Mouse (Mus musculus): ENCODE results near the gene Zfp148. TPM values are rescaled to one million over a fixed set of nuclear protein-coding genes. Genes with fewer than 3 reads are reported as not detected.

Zfp148 gene
- polyA plus RNA-seq, 1 experiment from 2014 or later: 71.2 TPM

DNA sequence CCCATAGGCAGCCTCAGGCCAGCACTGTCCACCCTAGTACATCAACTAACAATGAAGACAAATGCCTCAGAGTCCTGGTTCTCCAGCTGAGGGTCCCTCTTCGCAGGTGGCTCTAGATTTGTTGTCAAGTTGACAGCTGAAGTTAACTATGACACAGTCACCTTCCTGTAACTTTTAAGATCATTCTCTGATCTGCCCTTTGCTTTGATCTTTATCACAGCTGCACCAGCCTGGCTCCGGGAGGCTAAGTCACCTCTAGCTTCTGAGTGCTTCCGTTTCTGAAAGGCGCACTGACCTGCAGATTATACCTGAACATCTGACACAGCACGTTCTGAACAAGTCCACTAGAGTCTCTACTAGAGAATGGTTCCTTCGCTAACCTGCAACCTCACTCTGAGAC is 22.8 kb upstream of the Zfp148 start:
- ATAC-seq (ENCODE audit: low FRiP score): no peak
- WGBS: 86% methylated on average over 6 of the region's 6 CpGs
- Histone ChIP-seq H3K4me3 (replicated peaks) (no peak overlapping the region), H3K27ac (no peak overlapping the region), H3K4me1 (no peaks in the 10 kb centered on the region), H3K27me3 (no peaks in the 10 kb centered on the region), H3K9me3 (no peaks in the 10 kb centered on the region), H3K36me3 (replicated peaks) (no peaks in the 10 kb centered on the region), H3K4me2 (no peak overlapping the region), H3K9ac (no peak overlapping the region)

DNA sequence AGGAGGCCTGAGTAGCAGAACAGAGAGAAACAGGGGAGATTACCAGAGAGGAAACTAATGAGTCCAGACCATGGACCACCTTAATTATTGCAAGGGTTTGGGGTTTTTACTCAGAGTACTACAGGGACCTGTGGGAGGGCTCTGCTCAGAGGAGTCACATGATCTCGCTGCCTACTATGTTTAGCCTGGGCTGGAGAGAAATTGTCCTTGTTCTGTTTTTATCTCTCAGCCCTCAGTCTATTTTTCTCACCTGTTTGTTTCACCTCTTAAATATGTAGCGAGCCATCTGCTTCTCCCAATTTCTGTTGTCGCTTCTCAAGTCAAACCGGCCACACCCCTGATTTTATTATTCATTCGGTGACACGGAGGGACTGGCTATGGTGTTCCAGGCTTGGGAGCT is 14.9 kb upstream of the Zfp148 start:
- H3K9ac ChIP-seq: no peak overlapping the region
- H3K4me1 ChIP-seq: no peaks in the 10 kb centered on the region
- no peak for ATAC-seq (ENCODE audit: low FRiP score)
- H3K9me3 ChIP-seq: no peaks in the 10 kb centered on the region
- H3K36me3 ChIP-seq (replicated peaks): no peaks in the 10 kb centered on the region
- WGBS: 88% methylated on average over 6 of the region's 6 CpGs
- no peaks in the 10 kb centered on the region for H3K27me3 ChIP-seq
- H3K4me2 ChIP-seq: no peak overlapping the region
- no peak overlapping the region for H3K27ac ChIP-seq
- no peak overlapping the region for H3K4me3 ChIP-seq (replicated peaks)

DNA sequence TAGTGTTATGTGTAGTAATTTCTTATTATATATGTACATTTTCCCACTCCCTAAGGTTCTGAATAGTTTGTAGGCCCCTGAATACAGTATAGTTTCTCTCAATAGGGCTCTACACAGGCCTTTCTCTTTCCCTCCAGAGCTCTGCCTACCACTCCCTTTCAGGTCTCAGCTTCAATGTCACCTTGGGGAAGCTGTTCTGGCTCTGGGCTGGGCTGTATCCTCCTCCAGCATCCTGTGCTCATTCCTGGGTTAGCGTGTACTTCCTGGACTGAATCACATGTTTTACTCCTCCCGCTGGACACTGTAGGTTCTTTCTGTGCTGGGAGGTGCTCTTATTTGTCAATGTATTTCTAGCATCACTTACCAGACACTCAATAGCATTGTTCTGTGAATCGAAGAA is 12.0 kb upstream of the Zfp148 start:
- 74% methylated on average over 3 of the region's 3 CpGs for WGBS

DNA sequence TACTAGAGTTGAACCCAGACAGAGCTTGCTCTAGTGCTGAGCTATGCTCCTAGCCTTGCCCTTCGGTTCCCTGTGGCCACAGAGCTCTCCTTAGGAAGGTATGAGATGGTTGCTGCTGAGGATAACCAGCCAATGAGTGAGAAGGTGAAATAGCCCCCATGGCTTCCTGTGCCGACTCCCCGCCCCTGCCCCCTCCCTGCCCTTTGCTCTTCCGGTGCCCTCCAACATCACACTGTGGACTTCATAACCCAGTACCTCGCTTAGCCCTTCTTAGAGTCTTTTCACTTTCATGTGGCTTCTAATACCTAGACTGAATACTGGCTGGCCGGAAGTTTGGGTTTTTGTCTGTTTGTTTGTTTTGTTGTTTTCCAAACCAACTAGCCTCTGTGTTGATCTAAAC is 9.8 kb upstream of the Zfp148 start:
- H3K4me2 ChIP-seq: no peak overlapping the region
- H3K36me3 ChIP-seq (replicated peaks): no peaks in the 10 kb centered on the region
- H3K9me3 ChIP-seq: no peaks in the 10 kb centered on the region
- no peak overlapping the region for H3K27ac ChIP-seq
- H3K27me3 ChIP-seq: no peaks in the 10 kb centered on the region
- no peak overlapping the region for H3K4me3 ChIP-seq (replicated peaks)
- no peak overlapping the region for H3K9ac ChIP-seq
- no peaks in the 10 kb centered on the region for H3K4me1 ChIP-seq
- ATAC-seq (ENCODE audit: low FRiP score): no peak
- WGBS: 72% methylated on average over 6 of the region's 6 CpGs

More for the DNA sequence above, 12.0 kb upstream of the Zfp148 start:
- Histone ChIP-seq H3K4me2 (no peak overlapping the region), H3K36me3 (replicated peaks) (no peaks in the 10 kb centered on the region), H3K9me3 (no peaks in the 10 kb centered on the region), H3K4me3 (replicated peaks) (no peak overlapping the region), H3K27me3 (no peaks in the 10 kb centered on the region), H3K27ac (no peak overlapping the region), H3K4me1 (no peaks in the 10 kb centered on the region), H3K9ac (0 out of 2 replicates have a peak overlapping the region, but pooled peaks have one; percentile 12)
- ATAC-seq (ENCODE audit: low FRiP score): no peak

DNA sequence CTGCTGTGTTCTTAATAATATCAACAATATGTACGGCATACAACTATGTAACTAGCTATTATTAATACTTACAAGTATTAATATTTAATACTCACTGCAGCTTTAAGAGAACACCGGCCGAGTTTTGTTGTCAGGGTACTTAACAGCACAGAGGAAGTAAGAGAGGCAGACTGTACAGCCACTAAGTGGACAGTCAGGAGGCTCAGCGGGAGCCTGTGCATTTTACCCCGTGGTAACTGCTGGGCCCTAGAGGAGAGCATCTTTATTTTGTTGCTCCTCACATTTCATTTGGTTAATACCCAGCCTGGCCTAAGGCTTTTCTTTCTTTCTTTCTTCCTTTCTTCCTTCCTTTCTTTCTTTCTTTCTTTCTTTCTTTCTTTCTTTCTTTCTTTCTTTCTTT is 8.0 kb upstream of the Zfp148 start:
- H3K27me3 ChIP-seq: no peaks in the 10 kb centered on the region
- ATAC-seq (ENCODE audit: low FRiP score): no peak
- no peak overlapping the region for H3K4me3 ChIP-seq (replicated peaks)
- no peaks in the 10 kb centered on the region for H3K36me3 ChIP-seq (replicated peaks)
- no peaks in the 10 kb centered on the region for H3K9me3 ChIP-seq
- H3K9ac ChIP-seq: no peak overlapping the region
- 79% methylated on average over 5 of the region's 5 CpGs for WGBS
- no peak overlapping the region for H3K27ac ChIP-seq
- H3K4me1 ChIP-seq: no peaks in the 10 kb centered on the region
- no peak overlapping the region for H3K4me2 ChIP-seq

DNA sequence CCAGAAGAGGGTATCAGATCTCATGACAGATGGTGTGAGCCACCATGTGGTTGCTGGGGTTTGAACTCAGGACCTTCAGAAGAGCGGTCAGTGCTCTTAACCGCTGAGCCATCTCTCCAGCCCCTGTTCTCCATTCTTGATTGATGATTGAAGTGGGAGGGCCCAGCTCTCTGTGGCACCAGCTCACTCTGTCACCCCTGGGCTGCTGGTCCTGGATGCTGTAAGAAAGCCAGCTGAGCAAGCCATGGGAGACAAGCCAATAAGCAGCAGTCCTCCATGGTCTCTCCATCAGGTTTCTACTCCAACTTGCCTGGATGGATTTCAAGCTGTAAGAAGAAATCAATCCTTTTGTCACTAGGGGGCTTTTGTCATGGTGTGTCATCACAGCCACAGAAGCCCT is 7.3 kb upstream of the Zfp148 start:
- Histone ChIP-seq H3K9ac (no peak overlapping the region), H3K27me3 (no peaks in the 10 kb centered on the region), H3K9me3 (no peaks in the 10 kb centered on the region), H3K4me3 (replicated peaks) (no peak overlapping the region), H3K4me1 (no peaks in the 10 kb centered on the region), H3K4me2 (no peak overlapping the region), H3K36me3 (replicated peaks) (no peaks in the 10 kb centered on the region), H3K27ac (no peak overlapping the region)
- 98% methylated on average over 2 of the region's 2 CpGs for WGBS
- ATAC-seq (ENCODE audit: low FRiP score): no peak

DNA sequence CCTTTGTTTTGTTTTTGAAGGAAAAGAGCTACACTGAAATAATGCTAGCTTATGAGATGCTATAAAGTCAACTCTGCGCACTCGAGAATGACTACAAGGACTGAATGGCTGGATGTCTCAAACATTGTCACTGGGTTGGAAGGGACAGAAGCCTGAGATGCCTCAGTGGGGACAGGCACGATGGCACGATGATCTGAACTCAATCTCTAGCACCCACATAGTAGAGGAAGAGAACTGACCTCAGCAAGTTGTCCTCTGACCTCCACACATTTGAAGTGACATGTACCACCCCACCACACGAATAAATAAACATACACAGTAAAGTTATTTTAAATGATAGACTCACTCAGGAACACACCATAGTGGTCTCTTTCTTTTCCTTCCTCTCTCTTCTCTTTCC is 4.4 kb upstream of the Zfp148 start:
- H3K4me1 ChIP-seq: peaks cover 11% of the 10 kb centered on the region
- no peak overlapping the region for H3K4me2 ChIP-seq
- no peak overlapping the region for H3K27ac ChIP-seq
- WGBS: 89% methylated on average over 5 of the region's 5 CpGs
- H3K27me3 ChIP-seq: no peaks in the 10 kb centered on the region
- ATAC-seq (ENCODE audit: low FRiP score): no peak
- no peak overlapping the region for H3K4me3 ChIP-seq (replicated peaks)
- H3K9me3 ChIP-seq: no peaks in the 10 kb centered on the region
- no peaks in the 10 kb centered on the region for H3K36me3 ChIP-seq (replicated peaks)
- H3K9ac ChIP-seq: no peak overlapping the region

DNA sequence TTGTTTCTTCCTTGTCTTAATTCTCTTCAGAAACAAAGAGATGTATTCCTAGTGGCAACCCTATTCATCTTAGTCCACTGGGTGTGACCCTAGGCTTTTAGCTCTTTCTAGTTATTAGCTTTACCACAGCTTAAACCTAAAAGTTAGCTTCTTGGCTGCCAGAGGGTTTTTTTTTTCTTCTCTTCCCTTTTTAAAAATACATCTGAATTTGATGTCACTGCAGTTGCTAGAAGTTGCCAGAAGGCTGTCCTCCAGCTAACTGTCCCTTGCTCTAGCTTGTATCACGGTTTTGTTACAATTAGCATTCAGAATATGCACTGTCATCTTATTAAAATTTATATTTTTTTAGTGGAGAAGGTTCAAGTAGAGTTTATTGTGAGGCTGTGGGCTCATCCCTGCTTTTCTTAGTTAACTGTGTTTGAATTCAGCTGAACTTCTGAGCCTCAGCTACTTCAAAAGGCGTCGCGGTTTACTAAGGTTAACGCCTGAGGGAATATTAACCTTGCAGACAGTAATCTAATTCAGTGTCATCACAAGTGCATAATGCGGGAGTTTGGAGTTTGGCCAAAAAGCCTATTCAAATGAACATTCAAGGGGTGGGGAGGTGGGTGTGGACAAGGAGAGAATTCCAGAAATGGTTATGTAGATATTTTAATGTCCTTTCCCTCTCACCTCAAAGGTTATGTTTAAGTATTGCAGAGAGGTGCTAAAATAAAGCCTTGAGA is 1.3 kb upstream of the Zfp148 start:
- Histone ChIP-seq H3K9me3 (no peaks in the 10 kb centered on the region), H3K4me1 (peaks cover 26% of the 10 kb centered on the region), H3K36me3 (replicated peaks) (no peaks in the 10 kb centered on the region), H3K27ac (peak overlapping the region; percentile 96), H3K4me3 (replicated peaks) (peak overlapping the region; percentile 92), H3K4me2 (peak overlapping the region; percentile 91), H3K9ac (peak overlapping the region; percentile 99), H3K27me3 (no peaks in the 10 kb centered on the region)
- WGBS: 55% methylated on average over 6 of the region's 6 CpGs
- ATAC-seq (ENCODE audit: low FRiP score): no peak

DNA sequence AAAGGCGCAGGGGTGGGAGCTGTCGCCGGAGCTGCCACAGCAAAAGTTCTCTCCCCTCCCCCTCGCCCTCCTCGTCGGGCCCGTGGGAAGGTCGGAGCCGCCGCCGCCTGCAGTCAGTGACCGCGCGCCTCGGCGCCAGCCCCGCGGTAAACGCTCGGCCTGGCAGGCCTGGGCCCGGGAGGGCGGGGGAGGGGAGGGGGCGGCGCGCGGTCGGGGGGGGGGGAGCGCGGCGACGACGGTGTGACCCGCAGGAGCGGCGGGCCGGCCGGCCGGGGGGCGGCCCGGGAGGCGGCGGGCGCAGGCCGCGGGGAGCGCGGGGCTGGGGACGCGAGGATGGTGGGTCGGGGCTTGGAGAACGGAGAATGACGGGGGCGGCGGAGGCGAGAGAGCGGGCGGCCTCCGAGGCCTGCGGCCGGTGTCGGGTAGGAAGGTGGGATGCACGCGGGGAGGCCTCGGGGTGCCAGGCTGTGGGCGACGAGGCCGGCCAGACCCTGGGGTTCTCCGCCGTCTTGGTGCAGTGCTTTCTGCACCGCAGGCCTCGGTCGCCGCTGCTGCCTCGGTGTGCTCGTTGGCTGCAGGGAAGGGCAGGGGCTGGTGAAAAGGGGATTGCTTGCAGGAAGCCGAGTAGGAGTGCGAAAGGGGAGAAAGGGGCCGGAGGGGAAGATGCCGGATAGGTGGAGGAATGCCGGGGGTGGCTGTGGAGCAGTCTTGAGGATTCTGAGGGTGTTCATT is 412 bp downstream of the Zfp148 start:
- WGBS: under 1% methylated on average over 59 of the region's 80 CpGs
- H3K4me1 ChIP-seq: peaks cover 26% of the 10 kb centered on the region

DNA sequence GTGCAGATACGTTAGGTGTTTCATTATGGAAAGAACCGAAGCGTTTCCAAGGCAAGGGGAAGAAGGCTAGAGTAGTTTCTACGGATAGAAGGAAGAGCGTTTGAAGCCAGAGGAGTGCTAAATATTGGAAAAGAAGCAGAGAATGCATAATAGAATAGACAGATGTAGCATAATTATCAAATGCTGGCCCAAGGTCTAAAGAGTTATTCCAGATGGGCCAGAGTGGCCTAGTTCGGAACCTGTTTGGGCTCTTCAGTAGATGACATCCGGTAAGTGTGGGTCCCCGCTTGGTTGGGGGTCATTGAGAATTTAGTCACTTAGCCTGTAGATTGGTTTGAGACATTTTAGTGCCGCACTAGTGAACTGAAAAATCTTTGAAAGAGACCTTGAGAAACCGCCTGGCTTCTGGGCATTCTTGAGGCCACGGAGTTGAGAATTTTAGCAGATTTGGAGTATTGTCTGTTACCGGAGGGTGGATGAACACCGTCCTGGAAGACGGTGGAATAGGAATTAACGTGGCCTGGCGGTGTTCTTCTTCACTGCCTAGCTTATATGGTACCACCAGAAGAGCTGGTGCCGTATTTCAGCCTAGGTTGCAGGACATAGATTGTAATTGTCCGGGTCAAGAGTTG is 1.1 kb downstream of the Zfp148 start:
- peak overlapping the region; percentile 92 for H3K4me3 ChIP-seq (replicated peaks)
- H3K4me1 ChIP-seq: peaks cover 26% of the 10 kb centered on the region
- H3K4me2 ChIP-seq: peak overlapping the region; percentile 91
- H3K27ac ChIP-seq: peak overlapping the region; percentile 96
- H3K9me3 ChIP-seq: no peaks in the 10 kb centered on the region
- peak overlapping the region; percentile 99 for H3K9ac ChIP-seq
- no peaks in the 10 kb centered on the region for H3K36me3 ChIP-seq (replicated peaks)
- no peaks in the 10 kb centered on the region for H3K27me3 ChIP-seq
- no peak for ATAC-seq (ENCODE audit: low FRiP score)
- 2% methylated on average over 18 of the region's 18 CpGs for WGBS

More for the DNA sequence above, 412 bp downstream of the Zfp148 start:
- peak; percentile 79 for ATAC-seq (ENCODE audit: low FRiP score)
- no peaks in the 10 kb centered on the region for H3K27me3 ChIP-seq
- peak overlapping the region; percentile 99 for H3K9ac ChIP-seq
- no peaks in the 10 kb centered on the region for H3K36me3 ChIP-seq (replicated peaks)
- H3K4me2 ChIP-seq: peak overlapping the region; percentile 91
- H3K27ac ChIP-seq: peak overlapping the region; percentile 96
- no peaks in the 10 kb centered on the region for H3K9me3 ChIP-seq
- H3K4me3 ChIP-seq (replicated peaks): peak overlapping the region; percentile 92

DNA sequence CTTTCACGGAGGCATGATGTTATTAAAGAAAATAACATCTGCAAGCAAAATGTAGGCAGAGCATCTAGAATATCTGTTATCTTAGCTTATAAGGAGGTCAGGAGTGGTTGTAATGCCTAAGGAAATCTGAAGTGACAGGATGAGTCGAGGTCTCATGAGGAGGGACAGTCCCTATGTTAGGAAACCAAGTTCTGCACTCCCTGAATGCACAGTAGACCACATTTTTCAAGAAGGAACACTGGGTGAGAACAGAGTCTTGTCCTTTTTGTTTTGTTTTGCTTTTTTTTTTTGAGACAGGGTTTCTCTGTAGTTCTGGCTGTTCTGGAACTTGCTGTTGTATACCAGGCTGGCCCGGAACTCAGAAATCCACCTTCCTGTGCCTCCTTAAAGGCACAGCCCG is 1.7 kb downstream of the Zfp148 start:
- Histone ChIP-seq H3K36me3 (replicated peaks) (no peaks in the 10 kb centered on the region), H3K27ac (peak overlapping the region; percentile 96; the same call in 1 of the 2 replicates), H3K4me3 (replicated peaks) (peak overlapping the region; percentile 92)

DNA sequence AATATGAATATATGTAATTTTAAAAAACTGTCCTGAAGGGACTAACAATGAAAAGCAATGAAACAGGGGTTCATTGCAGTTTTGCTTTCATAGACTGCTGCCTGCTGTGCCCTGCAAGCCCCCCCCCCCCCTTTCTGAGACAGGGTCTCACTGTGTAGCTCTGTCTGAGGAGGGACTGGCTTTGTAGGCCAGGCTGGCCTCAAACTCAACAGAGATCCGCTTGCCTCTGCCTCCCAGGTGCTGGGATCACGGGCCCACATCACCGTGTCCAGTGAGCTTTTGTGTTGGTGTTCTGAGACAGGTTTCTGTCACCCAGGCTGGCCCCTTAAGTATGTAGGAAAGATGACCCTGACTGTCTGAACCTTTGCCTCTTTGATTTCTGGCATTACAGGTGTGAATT is 2.9 kb downstream of the Zfp148 start:
- Histone ChIP-seq H3K36me3 (replicated peaks) (no peaks in the 10 kb centered on the region), H3K4me1 (peaks cover 26% of the 10 kb centered on the region), H3K27ac (no peak overlapping the region), H3K4me3 (replicated peaks) (no peak overlapping the region), H3K27me3 (no peaks in the 10 kb centered on the region), H3K9ac (no peak overlapping the region), H3K4me2 (no peak overlapping the region), H3K9me3 (no peaks in the 10 kb centered on the region)
- no peak for ATAC-seq (ENCODE audit: low FRiP score)
- WGBS: 87% methylated on average over 3 of the region's 3 CpGs

More for the DNA sequence above, 1.7 kb downstream of the Zfp148 start:
- Histone ChIP-seq H3K9me3 (no peaks in the 10 kb centered on the region), H3K27me3 (no peaks in the 10 kb centered on the region), H3K4me1 (peaks cover 26% of the 10 kb centered on the region), H3K9ac (peak overlapping the region; percentile 99), H3K4me2 (peak overlapping the region; percentile 91)
- 46% methylated on average over 4 of the region's 4 CpGs for WGBS
- ATAC-seq (ENCODE audit: low FRiP score): no peak

Data from forebrain, embryonic 12.5 days (tissue).